Mouse (Mus musculus): ENCODE measurements around the gene Kcnip2. TPM values are rescaled to one million over a fixed set of nuclear protein-coding genes. Genes with fewer than 3 reads are reported as not detected.

Kcnip2 gene
- 100 to 1,000 TPM; 121 to 139 TPM for total RNA-seq (2021)

GRCm38 (mm10) chr19:45815831-45816405 lies at the start of gene Kcnip2:
TSS of gene Kcnip2 (minus strand) at chr19:45816061.
- intact Hi-C loops (cut with DNase I): no loop called here
- peak; percentile 52 to 57 for DNase-seq

- intact Hi-C loops (cut with DNase I): loop anchor here (2.0 kb wide), 1 partner anchor 47 kb away; no protein-coding TSS in a partner anchor
- DNase-seq: peak; percentile 37 to 43
Measured at GRCm38 (mm10) chr19:45855284-45855920, 39.5 kb upstream of the Kcnip2 start.

- DNase-seq: peak; percentile 79 to 87
- intact Hi-C loops (cut with DNase I): loop anchor here (2.0 kb wide), 1 partner anchor 48 kb away; no protein-coding TSS in a partner anchor
Measured at GRCm38 (mm10) chr19:45854521-45854920, 38.7 kb upstream of the Kcnip2 start.

- intact Hi-C loops (cut with DNase I): loop anchor here (2.0 to 5.0 kb wide), 2 partner anchors 65 to 105 kb away; no protein-coding TSS in a partner anchor
- no peak for DNase-seq
Measured at GRCm38 (mm10) chr19:45847733-45848093, 31.9 kb upstream of the Kcnip2 start.

- intact Hi-C loops (cut with DNase I): loop anchor here (2.0 to 5.0 kb wide), 2 partner anchors 65 to 106 kb away; no protein-coding TSS in a partner anchor
- DNase-seq: no peak
Measured at GRCm38 (mm10) chr19:45847016-45847732, 31.3 kb upstream of the Kcnip2 start.

- intact Hi-C loops (cut with DNase I): no loop called here
- DNase-seq: no peak
Measured at GRCm38 (mm10) chr19:45844209-45844608, 28.3 kb upstream of the Kcnip2 start.

GRCm38 (mm10) chr19:45843424-45843823 lies 27.6 kb upstream of the Kcnip2 start:
- no peak for DNase-seq
- intact Hi-C loops (cut with DNase I): no loop called here

GRCm38 (mm10) chr19:45837050-45837994 lies 21.5 kb upstream of the Kcnip2 start:
- intact Hi-C loops (cut with DNase I): no loop called here
- no peak for DNase-seq

- DNase-seq: peak in 1 of 2 experiments; percentile 61
- intact Hi-C loops (cut with DNase I): no loop called here
Measured at GRCm38 (mm10) chr19:45835490-45835889, 19.6 kb upstream of the Kcnip2 start.

GRCm38 (mm10) chr19:45833665-45834064 lies 17.8 kb upstream of the Kcnip2 start:
- no peak for DNase-seq
- intact Hi-C loops (cut with DNase I): no loop called here

GRCm38 (mm10) chr19:45830679-45831078 lies 14.8 kb upstream of the Kcnip2 start:
- intact Hi-C loops (cut with DNase I): loop anchor here (2.0 kb wide), 1 partner anchor 18 kb away; no protein-coding TSS in a partner anchor
- no peak for DNase-seq

GRCm38 (mm10) chr19:45827736-45828135 lies 11.9 kb upstream of the Kcnip2 start:
- intact Hi-C loops (cut with DNase I): loop anchor here (5.0 kb wide), 1 partner anchor 85 kb away; no protein-coding TSS in a partner anchor
- no peak for DNase-seq

GRCm38 (mm10) chr19:45827125-45827524 lies 11.3 kb upstream of the Kcnip2 start:
- DNase-seq: no peak
- intact Hi-C loops (cut with DNase I): loop anchor here (5.0 kb wide), 1 partner anchor 85 kb away; no protein-coding TSS in a partner anchor

GRCm38 (mm10) chr19:45826146-45826545 lies 10.3 kb upstream of the Kcnip2 start:
- DNase-seq: peak; percentile 45 to 64
- intact Hi-C loops (cut with DNase I): loop anchor here (5.0 kb wide), 1 partner anchor 86 kb away; no protein-coding TSS in a partner anchor

- intact Hi-C loops (cut with DNase I): no loop called here
- DNase-seq: no peak
Measured at GRCm38 (mm10) chr19:45821832-45822231, 6.0 kb upstream of the Kcnip2 start.

GRCm38 (mm10) chr19:45817816-45818490 lies 2.1 kb upstream of the Kcnip2 start:
- intact Hi-C loops (cut with DNase I): no loop called here

GRCm38 (mm10) chr19:45816727-45817126 lies 866 bp upstream of the Kcnip2 start:
- DNase-seq: no peak
- intact Hi-C loops (cut with DNase I): no loop called here

More at GRCm38 (mm10) chr19:45817816-45818490, 2.1 kb upstream of the Kcnip2 start:
- DNase-seq: no peak

GRCm38 (mm10) chr19:45815170-45815569 lies 691 bp downstream of the Kcnip2 start:
- intact Hi-C loops (cut with DNase I): no loop called here
- DNase-seq: no peak

- DNase-seq: no peak
- intact Hi-C loops (cut with DNase I): loop anchor here (2.0 kb wide), 3 partner anchors 17 to 201 kb away; no protein-coding TSS in a partner anchor
Measured at GRCm38 (mm10) chr19:45813801-45814200, 2.1 kb downstream of the Kcnip2 start.
